Mouse (Mus musculus): ENCODE results near the gene Olfr1392.

The Olfr1392 gene

DNA sequence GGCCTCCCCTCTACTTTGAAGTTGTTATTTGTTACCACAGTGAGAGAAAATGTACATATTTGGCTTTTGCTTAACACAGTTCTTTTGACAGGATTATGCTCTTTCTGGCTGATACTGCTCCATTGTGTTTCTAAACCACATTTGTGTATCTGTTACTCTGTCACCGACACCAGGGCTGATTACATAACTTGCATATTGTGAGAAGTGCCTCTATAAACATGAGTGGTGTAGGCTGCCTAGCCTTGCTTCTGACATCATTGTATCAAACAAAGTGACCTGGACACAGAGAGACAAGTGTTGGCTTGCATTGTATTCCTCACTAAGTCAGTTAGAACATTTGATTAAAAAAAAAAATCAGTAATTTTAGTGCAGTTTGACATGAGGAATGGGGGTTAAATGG is 25.3 kb upstream of the Olfr1392 start:
- Histone ChIP-seq H3K36me3 (ENCODE audit: insufficient read depth, low read length) (peaks cover 4% of the 10 kb centered on the region; the same call in 1 of the 2 replicates), H3K9me3 (ENCODE audit: low read length) (no peaks in the 10 kb centered on the region), H3K27me3 (ENCODE audit: insufficient read depth, low read length) (no peaks in the 10 kb centered on the region), H3K4me3 (replicated peaks; ENCODE audit: low read length) (no peak overlapping the region), H3K4me1 (replicated peaks; ENCODE audit: low read depth, low read length) (peaks cover 42% of the 10 kb centered on the region)
- no peak for TF ChIP-seq POU5F1 (IDR thresholded peaks at IDR 0.05; ENCODE audit: borderline replicate concordance, low read length)
- TF ChIP-seq CTCF (conservative IDR thresholded peaks at IDR 0.05; ENCODE audit: low read length) = no peak
- no peak for TF ChIP-seq NANOG (IDR thresholded peaks at IDR 0.05; ENCODE audit: borderline replicate concordance, low read length)

DNA sequence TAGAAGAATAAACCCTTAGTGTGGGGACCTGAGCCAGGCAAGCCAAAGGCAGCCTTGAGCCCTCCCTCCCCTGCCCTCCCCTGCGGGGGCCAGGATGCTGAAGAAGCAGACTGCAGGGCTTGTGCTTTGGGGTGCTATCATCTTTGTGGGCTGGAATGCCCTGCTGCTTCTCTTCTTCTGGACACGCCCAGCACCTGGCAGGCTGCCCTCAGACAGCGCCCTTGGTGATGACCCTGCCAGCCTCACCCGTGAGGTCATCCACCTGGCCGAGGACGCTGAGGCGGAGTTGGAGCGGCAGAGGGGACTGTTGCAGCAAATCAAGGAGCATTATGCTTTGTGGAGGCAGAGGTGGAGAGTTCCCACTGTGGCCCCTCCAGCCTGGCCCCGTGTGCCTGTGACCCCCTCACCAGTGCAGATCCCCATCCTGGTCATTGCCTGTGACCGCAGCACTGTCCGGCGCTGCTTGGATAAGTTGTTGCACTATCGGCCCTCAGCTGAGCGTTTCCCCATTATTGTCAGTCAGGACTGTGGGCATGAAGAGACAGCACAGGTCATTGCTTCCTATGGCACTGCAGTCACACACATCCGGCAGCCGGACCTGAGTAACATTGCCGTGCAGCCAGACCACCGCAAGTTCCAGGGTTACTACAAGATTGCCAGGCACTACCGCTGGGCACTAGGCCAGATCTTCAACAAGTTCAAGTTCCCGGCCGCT is 24.3 kb upstream of the Olfr1392 start:
- Histone ChIP-seq H3K36me3 (ENCODE audit: insufficient read depth, low read length) (peaks cover 4% of the 10 kb centered on the region; the same call in 1 of the 2 replicates), H3K27me3 (ENCODE audit: insufficient read depth, low read length) (no peaks in the 10 kb centered on the region), H3K4me3 (replicated peaks; ENCODE audit: low read length) (peak overlapping the region; percentile 70), H3K4me1 (replicated peaks; ENCODE audit: low read depth, low read length) (peaks cover 46% of the 10 kb centered on the region), H3K9me3 (ENCODE audit: low read length) (no peaks in the 10 kb centered on the region)
- no peak for TF ChIP-seq NANOG (IDR thresholded peaks at IDR 0.05; ENCODE audit: borderline replicate concordance, low read length)
- no peak for TF ChIP-seq CTCF (conservative IDR thresholded peaks at IDR 0.05; ENCODE audit: low read length)
- no peak for TF ChIP-seq POU5F1 (IDR thresholded peaks at IDR 0.05; ENCODE audit: borderline replicate concordance, low read length)

DNA sequence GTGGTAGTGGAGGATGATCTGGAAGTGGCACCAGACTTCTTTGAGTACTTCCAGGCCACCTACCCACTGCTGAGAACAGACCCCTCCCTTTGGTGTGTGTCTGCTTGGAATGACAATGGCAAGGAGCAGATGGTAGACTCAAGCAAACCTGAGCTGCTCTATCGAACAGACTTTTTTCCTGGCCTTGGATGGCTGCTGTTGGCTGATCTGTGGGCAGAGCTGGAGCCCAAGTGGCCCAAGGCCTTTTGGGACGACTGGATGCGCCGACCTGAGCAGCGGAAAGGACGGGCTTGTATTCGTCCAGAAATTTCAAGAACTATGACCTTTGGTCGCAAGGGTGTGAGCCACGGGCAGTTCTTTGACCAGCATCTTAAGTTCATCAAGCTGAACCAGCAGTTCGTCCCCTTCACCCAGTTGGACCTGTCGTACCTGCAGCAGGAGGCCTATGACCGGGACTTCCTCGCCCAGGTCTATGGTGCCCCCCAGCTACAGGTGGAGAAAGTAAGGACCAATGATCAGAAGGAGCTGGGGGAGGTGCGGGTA is 23.7 kb upstream of the Olfr1392 start:
- Histone ChIP-seq H3K4me3 (replicated peaks; ENCODE audit: low read length) (peak overlapping the region; percentile 70), H3K9me3 (ENCODE audit: low read length) (no peaks in the 10 kb centered on the region), H3K36me3 (ENCODE audit: insufficient read depth, low read length) (peaks cover 4% of the 10 kb centered on the region; the same call in 1 of the 2 replicates), H3K27me3 (ENCODE audit: insufficient read depth, low read length) (no peaks in the 10 kb centered on the region), H3K4me1 (replicated peaks; ENCODE audit: low read depth, low read length) (peaks cover 46% of the 10 kb centered on the region)
- TF ChIP-seq CTCF (conservative IDR thresholded peaks at IDR 0.05; ENCODE audit: low read length) (no peak), POU5F1 (IDR thresholded peaks at IDR 0.05; ENCODE audit: borderline replicate concordance, low read length) (no peak; the same call in 1 of the 2 replicates), NANOG (IDR thresholded peaks at IDR 0.05; ENCODE audit: borderline replicate concordance, low read length) (no peak)

DNA sequence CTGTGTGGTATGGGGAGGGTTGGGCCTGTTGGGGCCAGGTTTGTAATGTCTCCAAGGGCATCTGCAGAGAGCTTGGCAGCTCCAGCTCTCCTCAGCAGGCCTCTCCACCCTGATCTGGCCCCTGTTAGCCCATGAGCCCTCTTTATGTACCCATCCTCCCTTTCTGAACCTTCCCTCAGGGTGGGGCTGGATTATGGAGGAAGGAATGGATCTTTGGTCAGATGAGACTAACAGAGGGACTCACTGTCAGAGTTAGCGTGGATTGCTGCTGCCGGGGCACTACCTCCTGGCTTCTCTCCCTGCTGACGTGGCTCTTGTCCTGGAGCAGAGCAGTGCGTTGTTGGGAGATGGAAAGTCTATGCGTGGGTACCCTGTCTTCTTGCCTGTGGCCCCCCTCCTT is 22.8 kb upstream of the Olfr1392 start:
- no peaks in the 10 kb centered on the region for H3K9me3 ChIP-seq (ENCODE audit: low read length)
- no peak for TF ChIP-seq CTCF (conservative IDR thresholded peaks at IDR 0.05; ENCODE audit: low read length)
- no peak for TF ChIP-seq NANOG (IDR thresholded peaks at IDR 0.05; ENCODE audit: borderline replicate concordance, low read length)
- no peak for TF ChIP-seq POU5F1 (IDR thresholded peaks at IDR 0.05; ENCODE audit: borderline replicate concordance, low read length)
- H3K4me3 ChIP-seq (replicated peaks; ENCODE audit: low read length) = peak overlapping the region; percentile 70

DNA sequence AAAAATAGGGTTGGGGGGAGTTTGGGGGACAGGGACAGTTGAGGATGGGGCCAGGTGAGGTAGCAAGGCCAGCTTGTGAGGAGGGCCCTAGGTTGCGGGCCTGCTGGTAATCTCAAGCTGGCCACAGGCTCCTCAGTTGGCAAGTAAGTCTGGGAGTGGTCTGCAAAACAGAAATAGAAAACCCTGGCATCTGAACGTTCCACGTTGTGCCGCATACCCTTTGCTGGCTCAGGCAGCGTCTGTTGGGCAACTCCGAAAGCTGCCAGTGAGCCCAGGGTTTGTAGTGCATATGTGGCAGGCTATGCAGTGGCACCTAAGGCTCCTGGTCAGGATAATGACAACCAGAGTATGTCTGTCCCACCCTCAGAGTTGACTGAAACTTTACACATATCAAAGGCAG is 21.9 kb upstream of the Olfr1392 start:
- H3K4me3 ChIP-seq (replicated peaks; ENCODE audit: low read length) = no peak overlapping the region
- H3K9me3 ChIP-seq (ENCODE audit: low read length) = no peaks in the 10 kb centered on the region
- H3K36me3 ChIP-seq (ENCODE audit: insufficient read depth, low read length) = peaks cover 4% of the 10 kb centered on the region; the same call in 1 of the 2 replicates
- H3K27me3 ChIP-seq (ENCODE audit: insufficient read depth, low read length) = no peaks in the 10 kb centered on the region
- H3K4me1 ChIP-seq (replicated peaks; ENCODE audit: low read depth, low read length) = peaks cover 46% of the 10 kb centered on the region
- TF ChIP-seq POU5F1 (IDR thresholded peaks at IDR 0.05; ENCODE audit: borderline replicate concordance, low read length) (no peak), CTCF (conservative IDR thresholded peaks at IDR 0.05; ENCODE audit: low read length) (no peak), NANOG (IDR thresholded peaks at IDR 0.05; ENCODE audit: borderline replicate concordance, low read length) (no peak)

More for the DNA sequence above, 22.8 kb upstream of the Olfr1392 start:
- peaks cover 46% of the 10 kb centered on the region for H3K4me1 ChIP-seq (replicated peaks; ENCODE audit: low read depth, low read length)
- no peaks in the 10 kb centered on the region for H3K27me3 ChIP-seq (ENCODE audit: insufficient read depth, low read length)
- peaks cover 4% of the 10 kb centered on the region; the same call in 1 of the 2 replicates for H3K36me3 ChIP-seq (ENCODE audit: insufficient read depth, low read length)

DNA sequence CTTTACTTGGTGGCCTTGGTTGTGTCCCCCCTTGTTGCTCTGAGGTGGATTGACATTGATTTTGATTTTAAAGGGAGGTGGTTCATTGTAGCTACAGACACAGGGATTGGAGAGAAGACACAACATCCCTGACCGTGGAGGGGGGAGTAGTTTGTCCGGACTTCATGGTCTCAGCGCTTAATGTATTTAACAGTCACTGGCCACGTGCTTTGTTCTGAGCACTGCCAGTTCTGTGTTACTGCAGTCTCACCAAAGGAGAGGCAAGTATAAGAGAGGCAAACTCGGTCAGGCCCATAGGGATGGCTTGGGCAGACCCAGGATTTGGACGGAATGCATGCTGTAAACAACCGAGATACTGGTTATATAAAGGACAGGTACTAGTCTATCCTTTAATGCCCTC is 21.0 kb upstream of the Olfr1392 start:
- peaks cover 4% of the 10 kb centered on the region; the same call in 1 of the 2 replicates for H3K36me3 ChIP-seq (ENCODE audit: insufficient read depth, low read length)
- H3K4me3 ChIP-seq (replicated peaks; ENCODE audit: low read length) = no peak overlapping the region
- H3K27me3 ChIP-seq (ENCODE audit: insufficient read depth, low read length) = no peaks in the 10 kb centered on the region
- H3K9me3 ChIP-seq (ENCODE audit: low read length) = no peaks in the 10 kb centered on the region
- no peak for TF ChIP-seq CTCF (conservative IDR thresholded peaks at IDR 0.05; ENCODE audit: low read length)
- no peak for TF ChIP-seq POU5F1 (IDR thresholded peaks at IDR 0.05; ENCODE audit: borderline replicate concordance, low read length)
- TF ChIP-seq NANOG (IDR thresholded peaks at IDR 0.05; ENCODE audit: borderline replicate concordance, low read length) = no peak
- H3K4me1 ChIP-seq (replicated peaks; ENCODE audit: low read depth, low read length) = peaks cover 46% of the 10 kb centered on the region

DNA sequence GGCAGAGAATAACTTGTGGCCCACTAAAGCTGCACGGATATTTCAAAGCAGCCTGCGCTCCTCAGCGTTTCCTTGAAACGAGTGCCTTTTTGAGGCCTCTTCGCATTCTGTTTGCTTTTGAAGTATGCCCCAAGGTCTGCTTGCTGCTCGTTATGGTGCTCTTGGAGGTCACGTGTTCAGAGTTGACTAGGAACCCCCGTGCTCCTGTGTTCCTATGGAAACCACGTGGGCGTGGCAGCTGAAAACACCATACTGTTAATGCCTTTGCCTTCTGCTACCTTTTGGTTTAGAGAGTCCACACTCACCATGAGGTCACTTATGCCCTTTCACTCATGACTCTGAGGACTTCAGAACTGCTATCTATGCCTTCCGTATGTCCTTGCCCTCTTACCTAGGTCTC is 20.5 kb upstream of the Olfr1392 start:
- Histone ChIP-seq H3K27me3 (ENCODE audit: insufficient read depth, low read length) (no peaks in the 10 kb centered on the region), H3K4me3 (replicated peaks; ENCODE audit: low read length) (no peak overlapping the region), H3K36me3 (ENCODE audit: insufficient read depth, low read length) (peaks cover 4% of the 10 kb centered on the region; the same call in 1 of the 2 replicates), H3K9me3 (ENCODE audit: low read length) (no peaks in the 10 kb centered on the region), H3K4me1 (replicated peaks; ENCODE audit: low read depth, low read length) (peaks cover 46% of the 10 kb centered on the region)
- TF ChIP-seq CTCF (conservative IDR thresholded peaks at IDR 0.05; ENCODE audit: low read length) (no peak), POU5F1 (IDR thresholded peaks at IDR 0.05; ENCODE audit: borderline replicate concordance, low read length) (no peak), NANOG (IDR thresholded peaks at IDR 0.05; ENCODE audit: borderline replicate concordance, low read length) (no peak)

DNA sequence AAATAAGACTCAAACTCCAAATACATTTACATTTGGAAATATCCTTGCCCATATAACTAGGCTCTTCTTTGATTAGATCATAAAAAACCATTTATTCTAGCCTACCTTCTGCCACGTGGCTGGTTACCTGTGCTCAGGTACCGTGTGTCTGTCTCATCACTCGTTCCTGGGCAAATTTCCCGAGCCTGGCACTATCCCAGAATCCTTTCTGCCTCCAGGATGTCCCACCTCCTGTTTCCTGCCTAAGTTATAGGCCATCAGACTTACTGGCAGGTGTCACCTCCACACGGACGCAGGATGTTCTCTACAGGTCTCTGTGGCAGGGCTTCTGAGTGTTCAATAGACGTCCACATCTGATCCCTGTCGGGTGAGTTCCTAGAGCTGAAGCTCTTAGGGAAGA is 20.0 kb upstream of the Olfr1392 start:
- Histone ChIP-seq H3K9me3 (ENCODE audit: low read length) (no peaks in the 10 kb centered on the region), H3K4me1 (replicated peaks; ENCODE audit: low read depth, low read length) (peaks cover 45% of the 10 kb centered on the region), H3K4me3 (replicated peaks; ENCODE audit: low read length) (no peak overlapping the region), H3K27me3 (ENCODE audit: insufficient read depth, low read length) (no peaks in the 10 kb centered on the region), H3K36me3 (ENCODE audit: insufficient read depth, low read length) (peaks cover 4% of the 10 kb centered on the region; the same call in 1 of the 2 replicates)
- no peak for TF ChIP-seq CTCF (conservative IDR thresholded peaks at IDR 0.05; ENCODE audit: low read length)
- TF ChIP-seq POU5F1 (IDR thresholded peaks at IDR 0.05; ENCODE audit: borderline replicate concordance, low read length) = no peak
- TF ChIP-seq NANOG (IDR thresholded peaks at IDR 0.05; ENCODE audit: borderline replicate concordance, low read length) = no peak

All from E14TG2a.4 (cell line).